Mouse (Mus musculus) cerebellum, adult 2 months (tissue): ENCODE data around the gene Dapk1. TPM values are rescaled to one million over a fixed set of nuclear protein-coding genes. Genes with fewer than 3 reads are reported as not detected.

ENCODE experiments used
- DNase-seq, 2 experiments: peaks; one replicate each; pipeline ENCODE4 v3.0.0; 2021
- H3K27ac ChIP-seq: fragments of 200-500 bp; 2 replicates; pipeline ENCODE4 v1.5.1; 2012; ENCODE audit warnings: low read length, control low read depth, inconsistent platforms; ENCODE audit not compliant: insufficient read depth
- H3K27me3 ChIP-seq: fragments of 200-500 bp; 2 replicates; pipeline ENCODE4 v1.6.1; 2012; ENCODE audit warnings: inconsistent platforms, mild to moderate bottlenecking, low read length, moderate library complexity; ENCODE audit not compliant: control insufficient read depth, insufficient read depth
- H3K4me1 ChIP-seq: fragments of 200-500 bp; 2 replicates; pipeline ENCODE4 v1.6.1; 2011; ENCODE audit warnings: low read length; ENCODE audit not compliant: control insufficient read depth, insufficient read depth
- H3K4me3 ChIP-seq: fragments of 200-500 bp; replicated peaks from 2 replicates; pipeline ENCODE3; 2011; ENCODE audit warnings: mild to moderate bottlenecking, low read depth, low read length, control low read depth; ENCODE audit not compliant: insufficient read depth
- CTCF ChIP-seq: fragments of 200-500 bp; IDR thresholded peaks from 2 replicates; pipeline ENCODE4 v1.5.1; 2011; ENCODE audit warnings: low read depth, mild to moderate bottlenecking, control low read depth, low read length, moderate library complexity, borderline replicate concordance; ENCODE audit not compliant: insufficient read depth
- POLR2A ChIP-seq: fragments of 200-500 bp; IDR thresholded peaks from 2 replicates; pipeline ENCODE4 v1.6.1; 2011; ENCODE audit warnings: low read length, control low read depth, borderline replicate concordance; ENCODE audit not compliant: insufficient read depth
- WGBS: fragments of 180-500 bp; shearing (Covaris S2); methylation state at CpG from one replicate; pipeline ENCODE4 v1.1.7; 2018; 5-methylcytosine and 5-hydroxymethylcytosine counted together
- polyA plus RNA-seq: library from polyadenylated mRNA; depleted of rRNA; stranded (reverse); fragments of >200 nt; gene quantifications from 2 replicates; pipeline ENCODE4 v1.2.3, GENCODE M21; 2012

The Dapk1 gene
- polyA plus RNA-seq, 1 experiment = 12.8 TPM

DNA sequence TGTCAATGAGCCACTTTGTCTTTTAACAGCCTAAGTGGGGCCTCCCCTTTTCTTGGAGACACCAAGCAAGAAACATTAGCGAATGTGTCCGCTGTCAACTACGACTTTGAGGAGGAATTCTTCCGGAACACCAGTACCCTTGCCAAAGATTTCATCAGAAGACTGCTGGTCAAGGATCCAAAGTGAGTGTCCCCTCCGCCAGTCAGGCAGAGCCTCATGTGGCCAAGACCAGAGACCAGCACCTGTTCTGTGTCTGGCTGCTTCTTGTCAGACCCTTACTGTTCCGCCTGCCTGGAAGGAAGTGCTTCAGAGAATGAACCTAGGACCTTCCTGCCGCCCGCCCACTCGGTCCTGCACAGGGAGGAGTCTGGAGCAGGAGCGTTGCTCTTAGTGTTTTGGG is 117.8 kb downstream of the Dapk1 start:
- no peak overlapping the region for H3K27ac ChIP-seq
- no peak for TF ChIP-seq CTCF
- no peak for TF ChIP-seq POLR2A
- H3K27me3 ChIP-seq = no peaks in the 10 kb centered on the region; the same call in 1 of the 2 replicates
- DNase-seq = no peak
- WGBS = 86% methylated on average over 10 of the region's 10 CpGs
- H3K4me1 ChIP-seq = no peaks in the 10 kb centered on the region
- no peak overlapping the region for H3K4me3 ChIP-seq

DNA sequence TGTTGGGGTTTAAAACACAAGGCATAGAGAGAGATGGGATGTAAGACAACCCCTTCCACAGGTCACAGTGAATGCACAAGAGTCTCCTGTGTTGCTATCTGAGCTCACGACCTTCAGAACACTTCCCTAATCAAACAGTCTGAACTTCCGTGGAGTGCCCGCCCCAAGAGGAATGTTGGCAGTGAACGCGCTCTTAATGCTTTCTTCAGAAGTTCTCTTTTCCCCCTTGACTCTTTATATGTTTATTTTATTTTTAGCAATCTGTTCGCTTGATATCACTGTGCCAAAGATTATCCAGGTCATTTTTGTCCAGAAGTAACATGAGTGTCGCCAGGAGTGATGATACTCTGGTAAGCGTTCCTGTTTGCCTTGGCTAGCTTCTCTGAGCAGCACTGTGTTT is 121.0 kb downstream of the Dapk1 start:
- TF ChIP-seq CTCF (no peak), POLR2A (no peak)
- DNase-seq = no peak
- H3K27me3 ChIP-seq = no peaks in the 10 kb centered on the region
- H3K4me3 ChIP-seq = no peak overlapping the region
- WGBS = 92% methylated on average over 8 of the region's 8 CpGs
- no peaks in the 10 kb centered on the region for H3K4me1 ChIP-seq
- H3K27ac ChIP-seq = no peak overlapping the region

DNA sequence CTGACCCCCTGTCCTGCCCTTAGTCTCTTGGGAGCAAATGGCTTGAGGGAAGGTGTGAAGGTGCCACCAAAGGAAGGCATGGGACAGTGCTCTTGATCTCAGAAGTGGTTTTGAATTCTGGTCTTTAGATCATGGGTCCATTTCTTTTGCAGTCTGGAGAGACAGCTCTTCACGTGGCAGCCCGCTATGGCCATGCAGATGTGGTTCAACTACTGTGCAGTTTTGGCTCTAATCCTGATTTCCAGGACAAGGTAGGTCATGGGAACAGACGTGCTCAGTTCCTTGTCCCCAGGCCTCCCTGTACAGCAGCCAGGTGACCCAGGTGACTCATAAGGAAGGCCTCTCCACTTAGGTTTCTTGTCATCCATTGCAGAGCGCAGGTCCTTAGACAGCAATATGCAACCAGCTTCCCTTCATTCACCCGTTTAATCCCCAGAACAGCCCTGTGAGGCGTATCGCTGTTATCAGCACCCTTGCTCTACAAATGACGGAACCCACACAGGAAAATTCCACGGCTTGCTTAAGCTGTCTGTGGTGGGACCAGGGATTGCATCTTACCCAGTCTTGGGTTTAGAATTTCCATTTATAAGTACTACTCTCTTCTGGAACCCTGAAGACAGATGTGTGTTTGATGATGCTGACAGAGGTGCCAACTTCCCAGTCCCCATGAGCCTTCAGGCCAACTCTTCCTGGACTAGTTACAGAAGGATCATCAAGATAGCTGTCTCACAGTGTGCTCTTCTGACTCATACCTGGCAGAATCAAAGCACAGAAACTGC is 126.7 kb downstream of the Dapk1 start:
- Histone ChIP-seq H3K27me3 (no peaks in the 10 kb centered on the region), H3K4me1 (no peaks in the 10 kb centered on the region), H3K4me3 (no peak overlapping the region), H3K27ac (no peak overlapping the region)
- no peak for DNase-seq
- no peak for TF ChIP-seq CTCF
- TF ChIP-seq POLR2A = no peak
- WGBS = 92% methylated on average over 9 of the region's 9 CpGs

DNA sequence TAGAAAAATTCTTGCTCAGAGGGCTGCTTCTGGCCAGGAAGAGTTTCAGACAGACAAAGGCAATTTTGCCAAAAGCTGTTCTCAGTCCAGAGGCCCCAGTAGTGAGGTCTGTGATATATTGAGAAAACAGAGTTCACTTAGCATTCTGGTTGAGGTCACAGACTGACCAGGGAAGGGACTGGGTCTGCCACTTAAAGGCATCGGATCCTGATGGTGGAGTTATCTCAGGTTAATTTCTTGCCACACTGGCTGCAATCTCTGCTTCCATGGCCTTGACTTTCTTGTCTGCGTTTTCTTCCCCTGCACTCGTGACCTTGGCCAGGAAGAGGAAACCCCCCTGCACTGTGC is 127.3 kb downstream of the Dapk1 start:
- TF ChIP-seq POLR2A (no peak), CTCF (no peak)
- Histone ChIP-seq H3K27ac (no peak overlapping the region), H3K4me3 (no peak overlapping the region), H3K4me1 (no peaks in the 10 kb centered on the region), H3K27me3 (no peaks in the 10 kb centered on the region)
- WGBS = 55% methylated on average over 3 of the region's 3 CpGs
- DNase-seq = no peak

DNA sequence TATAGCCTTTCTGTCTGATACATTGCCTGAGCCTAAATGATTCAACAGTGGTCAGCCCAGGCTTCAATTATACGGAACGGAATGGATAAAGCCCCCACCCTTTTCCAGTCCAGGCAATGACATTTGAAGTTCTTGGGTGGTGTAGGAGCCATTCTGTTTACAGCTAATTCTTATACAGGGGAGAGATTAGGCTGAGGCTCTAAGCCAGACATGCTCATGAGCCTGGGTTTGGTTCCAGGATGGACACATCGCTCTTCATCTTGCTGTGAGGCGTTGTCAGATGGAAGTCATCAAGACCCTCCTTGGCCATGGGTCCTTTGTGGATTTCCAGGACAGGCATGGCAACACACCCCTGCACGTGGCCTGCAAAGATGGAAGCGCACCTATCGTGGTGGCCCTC is 128.8 kb downstream of the Dapk1 start:
- Histone ChIP-seq H3K27me3 (no peaks in the 10 kb centered on the region), H3K4me3 (no peak overlapping the region), H3K4me1 (peaks cover 4% of the 10 kb centered on the region; the same call in 1 of the 2 replicates), H3K27ac (no peak overlapping the region)
- no peak for DNase-seq
- TF ChIP-seq POLR2A (no peak), CTCF (no peak)
- WGBS = 89% methylated on average over 7 of the region's 7 CpGs

DNA sequence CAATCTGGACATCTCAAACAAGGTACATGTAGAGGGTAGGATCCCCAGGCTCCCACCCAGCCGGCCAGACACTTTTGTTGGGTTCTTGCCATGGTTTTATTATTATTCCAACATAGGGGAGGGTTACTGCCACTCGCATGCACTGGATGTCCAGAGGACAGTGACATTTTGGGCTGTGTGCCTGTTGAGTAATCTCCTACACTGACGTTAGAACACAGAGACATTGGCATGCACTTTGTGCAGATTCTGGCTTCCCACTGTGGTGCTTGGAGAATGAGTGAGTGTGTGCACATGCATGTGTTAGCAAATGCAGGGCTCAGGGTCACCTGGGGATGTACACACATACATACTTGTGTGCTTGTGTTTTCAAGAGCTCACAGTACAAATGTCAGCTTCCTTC is 129.3 kb downstream of the Dapk1 start:
- Histone ChIP-seq H3K4me1 (peaks cover 6% of the 10 kb centered on the region; the same call in 1 of the 2 replicates), H3K27me3 (no peaks in the 10 kb centered on the region), H3K4me3 (no peak overlapping the region), H3K27ac (no peak overlapping the region)
- WGBS = 64% methylated on average over 3 of the region's 3 CpGs
- no peak for DNase-seq
- TF ChIP-seq POLR2A (no peak), CTCF (no peak)

DNA sequence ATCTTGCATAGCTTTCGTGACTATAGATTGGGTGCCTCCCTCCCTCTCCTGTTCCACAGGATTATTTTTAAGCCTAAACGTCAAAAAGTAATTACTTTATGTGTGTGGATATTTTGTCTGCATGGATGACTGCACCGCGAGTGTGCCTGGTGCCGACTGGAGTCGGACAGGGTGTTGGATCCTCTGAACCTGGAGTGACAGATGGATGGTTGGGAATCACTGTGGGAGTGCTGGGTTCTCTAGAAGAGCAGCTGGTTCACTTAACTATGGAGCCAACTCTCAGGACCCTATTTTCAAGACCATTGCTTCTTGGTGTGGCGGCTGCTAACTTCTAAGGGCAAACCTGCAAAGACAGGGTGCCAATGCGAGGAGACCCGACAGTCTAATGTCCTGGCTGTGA is 133.6 kb downstream of the Dapk1 start:
- WGBS = 18% methylated on average over 9 of the region's 9 CpGs
- TF ChIP-seq POLR2A (no peak), CTCF (no peak)
- peak; percentile 21 to 49 for DNase-seq
- Histone ChIP-seq H3K27me3 (no peaks in the 10 kb centered on the region), H3K4me3 (no peak overlapping the region), H3K4me1 (peaks cover 6% of the 10 kb centered on the region; the same call in 1 of the 2 replicates), H3K27ac (no peak overlapping the region)

DNA sequence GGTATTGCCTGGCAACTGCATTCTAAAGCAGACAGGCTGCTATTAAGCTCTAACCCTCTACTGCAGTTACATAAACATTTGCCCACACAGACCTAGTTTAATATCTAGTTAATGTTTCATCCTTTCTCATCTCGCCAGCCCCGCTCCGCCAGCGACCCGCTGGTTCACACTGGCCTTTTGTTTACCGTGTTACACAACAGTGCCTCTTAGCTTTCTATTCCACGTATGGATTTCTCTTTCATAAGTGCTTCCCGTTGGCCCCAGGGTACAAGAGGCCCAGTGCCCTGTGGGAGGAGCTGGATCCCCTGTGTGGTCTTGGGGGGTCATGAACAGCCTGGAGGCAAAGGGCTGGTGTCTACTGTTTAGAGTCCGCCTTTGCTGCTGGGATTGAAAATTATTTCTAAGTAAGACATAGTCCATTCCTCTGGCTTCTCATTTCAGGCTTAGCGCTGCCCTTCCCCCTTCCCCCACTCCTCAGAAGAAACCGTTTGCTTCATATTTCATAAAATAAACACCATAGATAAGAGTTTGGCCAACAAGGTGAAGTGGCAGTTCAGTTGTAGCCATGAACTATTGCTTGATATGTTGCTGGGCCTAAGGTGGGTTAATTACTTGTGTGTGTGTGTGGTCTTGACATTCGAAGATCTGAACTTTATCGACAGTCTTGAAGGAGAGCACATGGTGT is 134.8 kb downstream of the Dapk1 start:
- H3K27ac ChIP-seq = no peak overlapping the region
- H3K4me1 ChIP-seq = peaks cover 6% of the 10 kb centered on the region; the same call in 1 of the 2 replicates
- no peak overlapping the region for H3K4me3 ChIP-seq
- DNase-seq = no peak
- WGBS = 84% methylated on average over 13 of the region's 13 CpGs
- TF ChIP-seq CTCF = no peak
- TF ChIP-seq POLR2A = no peak
- no peaks in the 10 kb centered on the region for H3K27me3 ChIP-seq
